Mouse (Mus musculus): ENCODE measurements around the gene Crat. TPM values are rescaled to one million over a fixed set of nuclear protein-coding genes. Genes with fewer than 3 reads are reported as not detected.

The Crat gene
- polyA plus RNA-seq, 1 experiment from 2014 or later = 26.1 TPM

- no peak overlapping the region for H3K27ac ChIP-seq (ENCODE audit: low read depth, low read length)
Observed at GRCm38 (mm10) chr2:30453570-30453969, 38.0 kb upstream of the Crat start.

GRCm38 (mm10) chr2:30451525-30451924, 35.9 kb upstream of the Crat start:
- 84% methylated on average over 3 of the region's 3 CpGs for WGBS
- no peak overlapping the region for H3K4me3 ChIP-seq (ENCODE audit: low read depth, low read length)
- ATAC-seq (replicated peaks; ENCODE audit: low FRiP score) (no peak), DNase-seq (ENCODE audit: low spot score) (no peak)
- H3K4me2 ChIP-seq = no peak overlapping the region
- H3K27ac ChIP-seq (ENCODE audit: low read depth, low read length) = no peak overlapping the region
- H3K9ac ChIP-seq (ENCODE audit: low read depth, low read length) = no peak overlapping the region
- no peaks in the 10 kb centered on the region for H3K4me1 ChIP-seq (replicated peaks; ENCODE audit: control insufficient read depth, insufficient read depth, low read length)
- H3K9me3 ChIP-seq (ENCODE audit: control insufficient read depth, low read length) = 0 out of 2 replicates have a peak, but pooled peaks cover 4% of the 10 kb centered on the region
- peaks cover 30% of the 10 kb centered on the region for H3K36me3 ChIP-seq (ENCODE audit: control insufficient read depth, insufficient read depth, low read length)
- H3K27me3 ChIP-seq (replicated peaks; ENCODE audit: control insufficient read depth, insufficient read depth, low read length) = no peaks in the 10 kb centered on the region

More at GRCm38 (mm10) chr2:30453570-30453969, 38.0 kb upstream of the Crat start:
- no peak overlapping the region for H3K4me2 ChIP-seq
- H3K9me3 ChIP-seq (ENCODE audit: control insufficient read depth, low read length) = 0 out of 2 replicates have a peak, but pooled peaks cover 4% of the 10 kb centered on the region
- peaks cover 18% of the 10 kb centered on the region for H3K36me3 ChIP-seq (ENCODE audit: control insufficient read depth, insufficient read depth, low read length)
- ATAC-seq (replicated peaks; ENCODE audit: low FRiP score) = no peak
- no peak for DNase-seq (ENCODE audit: low spot score)
- 79% methylated on average over 3 of the region's 3 CpGs for WGBS
- no peak overlapping the region for H3K4me3 ChIP-seq (ENCODE audit: low read depth, low read length)
- no peaks in the 10 kb centered on the region for H3K4me1 ChIP-seq (replicated peaks; ENCODE audit: control insufficient read depth, insufficient read depth, low read length)
- no peaks in the 10 kb centered on the region for H3K27me3 ChIP-seq (replicated peaks; ENCODE audit: control insufficient read depth, insufficient read depth, low read length)
- no peak overlapping the region for H3K9ac ChIP-seq (ENCODE audit: low read depth, low read length)

GRCm38 (mm10) chr2:30450530-30450929, 34.9 kb upstream of the Crat start:
- Histone ChIP-seq H3K4me2 (no peak overlapping the region), H3K36me3 (ENCODE audit: control insufficient read depth, insufficient read depth, low read length) (peaks cover 33% of the 10 kb centered on the region), H3K27me3 (replicated peaks; ENCODE audit: control insufficient read depth, insufficient read depth, low read length) (no peaks in the 10 kb centered on the region), H3K4me3 (ENCODE audit: low read depth, low read length) (no peak overlapping the region), H3K9ac (ENCODE audit: low read depth, low read length) (no peak overlapping the region), H3K4me1 (replicated peaks; ENCODE audit: control insufficient read depth, insufficient read depth, low read length) (peaks cover 7% of the 10 kb centered on the region; the same call in 1 of the 2 replicates), H3K27ac (ENCODE audit: low read depth, low read length) (no peak overlapping the region), H3K9me3 (ENCODE audit: control insufficient read depth, low read length) (0 out of 2 replicates have a peak, but pooled peaks cover 4% of the 10 kb centered on the region)
- DNase-seq (ENCODE audit: low spot score) (no peak), ATAC-seq (replicated peaks; ENCODE audit: low FRiP score) (no peak)
- 56% methylated on average over 1 of the region's 1 CpGs for WGBS

- Histone ChIP-seq H3K36me3 (ENCODE audit: control insufficient read depth, insufficient read depth, low read length) (peaks cover 40% of the 10 kb centered on the region), H3K9ac (ENCODE audit: low read depth, low read length) (no peak overlapping the region), H3K27me3 (replicated peaks; ENCODE audit: control insufficient read depth, insufficient read depth, low read length) (no peaks in the 10 kb centered on the region), H3K9me3 (ENCODE audit: control insufficient read depth, low read length) (0 out of 2 replicates have a peak, but pooled peaks cover 4% of the 10 kb centered on the region), H3K4me3 (ENCODE audit: low read depth, low read length) (no peak overlapping the region), H3K27ac (ENCODE audit: low read depth, low read length) (no peak overlapping the region), H3K4me2 (no peak overlapping the region), H3K4me1 (replicated peaks; ENCODE audit: control insufficient read depth, insufficient read depth, low read length) (peaks cover 24% of the 10 kb centered on the region)
- WGBS = 92% methylated on average over 7 of the region's 7 CpGs
- ATAC-seq (replicated peaks; ENCODE audit: low FRiP score) (no peak), DNase-seq (ENCODE audit: low spot score) (no peak)
Observed at GRCm38 (mm10) chr2:30448371-30448770, 32.8 kb upstream of the Crat start.

- H3K4me2 ChIP-seq = no peak overlapping the region
- peaks cover 36% of the 10 kb centered on the region for H3K4me1 ChIP-seq (replicated peaks; ENCODE audit: control insufficient read depth, insufficient read depth, low read length)
- no peaks in the 10 kb centered on the region for H3K27me3 ChIP-seq (replicated peaks; ENCODE audit: control insufficient read depth, insufficient read depth, low read length)
- H3K9me3 ChIP-seq (ENCODE audit: control insufficient read depth, low read length) = 0 out of 2 replicates have a peak, but pooled peaks cover 4% of the 10 kb centered on the region
- no peak for DNase-seq (ENCODE audit: low spot score)
- WGBS = 78% methylated on average over 10 of the region's 10 CpGs
- no peak overlapping the region for H3K4me3 ChIP-seq (ENCODE audit: low read depth, low read length)
- H3K36me3 ChIP-seq (ENCODE audit: control insufficient read depth, insufficient read depth, low read length) = peaks cover 50% of the 10 kb centered on the region
- ATAC-seq (replicated peaks; ENCODE audit: low FRiP score) = no peak
- no peak overlapping the region for H3K27ac ChIP-seq (ENCODE audit: low read depth, low read length)
- no peak overlapping the region for H3K9ac ChIP-seq (ENCODE audit: low read depth, low read length)
Observed at GRCm38 (mm10) chr2:30446891-30447826, 31.5 kb upstream of the Crat start.

- 0 out of 2 replicates have a peak, but pooled peaks cover 4% of the 10 kb centered on the region for H3K9me3 ChIP-seq (ENCODE audit: control insufficient read depth, low read length)
- peak; percentile 46; the same call in 1 of the 2 replicates for ATAC-seq (replicated peaks; ENCODE audit: low FRiP score)
Observed at GRCm38 (mm10) chr2:30445312-30445711, 29.7 kb upstream of the Crat start.

GRCm38 (mm10) chr2:30444450-30444849, 28.8 kb upstream of the Crat start:
- H3K4me2 ChIP-seq = no peak overlapping the region

More at GRCm38 (mm10) chr2:30445312-30445711, 29.7 kb upstream of the Crat start:
- Histone ChIP-seq H3K4me2 (no peak overlapping the region), H3K36me3 (ENCODE audit: control insufficient read depth, insufficient read depth, low read length) (peaks cover 51% of the 10 kb centered on the region), H3K4me1 (replicated peaks; ENCODE audit: control insufficient read depth, insufficient read depth, low read length) (peaks cover 54% of the 10 kb centered on the region), H3K27me3 (replicated peaks; ENCODE audit: control insufficient read depth, insufficient read depth, low read length) (no peaks in the 10 kb centered on the region), H3K27ac (ENCODE audit: low read depth, low read length) (peak overlapping the region; percentile 51), H3K9ac (ENCODE audit: low read depth, low read length) (no peak overlapping the region), H3K4me3 (ENCODE audit: low read depth, low read length) (no peak overlapping the region)
- DNase-seq (ENCODE audit: low spot score) = no peak
- WGBS = 59% methylated on average over 2 of the region's 2 CpGs

GRCm38 (mm10) chr2:30444006-30444405, 28.4 kb upstream of the Crat start:
- DNase-seq (ENCODE audit: low spot score) (no peak), ATAC-seq (replicated peaks; ENCODE audit: low FRiP score) (no peak)
- Histone ChIP-seq H3K4me3 (ENCODE audit: low read depth, low read length) (no peak overlapping the region), H3K27ac (ENCODE audit: low read depth, low read length) (peak overlapping the region; percentile 51), H3K36me3 (ENCODE audit: control insufficient read depth, insufficient read depth, low read length) (peaks cover 52% of the 10 kb centered on the region), H3K9ac (ENCODE audit: low read depth, low read length) (no peak overlapping the region), H3K27me3 (replicated peaks; ENCODE audit: control insufficient read depth, insufficient read depth, low read length) (no peaks in the 10 kb centered on the region), H3K4me1 (replicated peaks; ENCODE audit: control insufficient read depth, insufficient read depth, low read length) (peaks cover 61% of the 10 kb centered on the region), H3K9me3 (ENCODE audit: control insufficient read depth, low read length) (no peaks in the 10 kb centered on the region), H3K4me2 (no peak overlapping the region)
- WGBS = 77% methylated on average over 5 of the region's 5 CpGs

More at GRCm38 (mm10) chr2:30444450-30444849, 28.8 kb upstream of the Crat start:
- H3K4me1 ChIP-seq (replicated peaks; ENCODE audit: control insufficient read depth, insufficient read depth, low read length) = peaks cover 61% of the 10 kb centered on the region
- peak overlapping the region; percentile 51 for H3K27ac ChIP-seq (ENCODE audit: low read depth, low read length)
- DNase-seq (ENCODE audit: low spot score) (no peak), ATAC-seq (replicated peaks; ENCODE audit: low FRiP score) (no peak)
- H3K9me3 ChIP-seq (ENCODE audit: control insufficient read depth, low read length) = 0 out of 2 replicates have a peak, but pooled peaks cover 4% of the 10 kb centered on the region
- no peak overlapping the region for H3K4me3 ChIP-seq (ENCODE audit: low read depth, low read length)
- H3K9ac ChIP-seq (ENCODE audit: low read depth, low read length) = no peak overlapping the region
- peaks cover 52% of the 10 kb centered on the region for H3K36me3 ChIP-seq (ENCODE audit: control insufficient read depth, insufficient read depth, low read length)
- H3K27me3 ChIP-seq (replicated peaks; ENCODE audit: control insufficient read depth, insufficient read depth, low read length) = no peaks in the 10 kb centered on the region

All from liver, embryonic 11.5 days (tissue).